In the genomic region with DNA sequence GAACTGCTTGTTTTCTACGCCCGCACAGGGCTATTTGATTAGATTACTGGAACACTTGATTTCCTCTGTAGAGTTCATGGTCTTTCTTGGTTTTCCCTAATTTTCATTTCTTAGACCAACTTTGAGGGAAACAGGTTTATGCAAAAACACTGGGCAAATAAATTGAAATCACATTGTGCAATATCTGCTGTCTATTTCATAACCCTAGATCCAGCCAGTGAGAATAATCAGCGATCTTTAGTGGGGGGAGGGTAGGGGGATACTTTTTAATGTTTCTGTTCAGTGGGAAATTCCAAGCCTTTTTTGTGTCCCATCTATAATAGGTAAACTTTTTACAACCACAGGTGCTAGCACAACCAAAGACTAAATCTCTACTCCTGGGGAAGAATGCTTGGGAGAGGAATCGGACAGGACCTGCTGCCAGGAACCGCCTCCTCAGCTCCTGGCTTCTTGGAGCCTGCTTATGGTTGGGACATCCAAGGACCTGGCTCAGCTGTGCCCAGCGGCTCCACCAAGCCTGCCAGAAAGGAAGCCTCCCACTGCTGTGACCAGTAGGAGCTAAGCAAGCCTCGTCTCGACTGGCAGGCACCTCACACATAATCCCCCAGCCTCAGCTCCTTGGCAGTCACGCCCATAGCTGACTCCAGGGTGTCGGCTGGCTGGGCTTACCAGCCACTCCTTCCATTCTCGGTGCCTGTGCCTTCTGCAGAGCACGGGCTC, we compare ENCODE assay signal across 10 mouse cellular contexts.
DNase-seq lines count a peak whose midpoint lies in the region; ATAC-seq and TF ChIP-seq lines count a peak whose summit lies in the region.
"Had no signal": no experiment of that assay in that cellular context is flagged by ENCODE, and none has a peak within 500 bp of the region (broad histone marks: within the 10 kb centered on the region; RNA-seq: fewer than 3 reads in every experiment).

No protein-coding gene starts in this region.

- TF ChIP-seq CTCF in intestine, postnatal 0 days (IDR thresholded peaks at IDR 0.05; ENCODE audit: low read depth): no peak

- no peaks in the 10 kb centered on the region for H3K27me3 ChIP-seq in intestine, postnatal 0 days (replicated peaks; ENCODE audit: control insufficient read depth, insufficient read depth, low read length)
- H3K27me3 ChIP-seq: embryonic facial prominence, embryonic 13.5 days had no signal

- DNase-seq in cerebellum, adult 8-10 months: peak; percentile 7
- no peak for DNase-seq in cerebellum, adult 11 months
- peak; percentile 33 for DNase-seq in testis, postnatal 10 days (ENCODE audit: low spot score)
- DNase-seq in testis, postnatal 14 days (ENCODE audit: low spot score): no peak
- peak; percentile 36 to 65 for DNase-seq in left cerebral cortex, postnatal 36 days (ENCODE audit: low spot score in 2 of 2)
- no peak for DNase-seq in B cell, adult 2 months

- no peak overlapping the region for H3K27ac ChIP-seq in intestine, postnatal 0 days (ENCODE audit: low read depth, low read length)
- H3K27ac ChIP-seq: embryonic facial prominence, embryonic 13.5 days; liver, embryonic 15.5 days had no signal

- H3K4me2 ChIP-seq in intestine, postnatal 0 days (replicated peaks; ENCODE audit: low read depth): no peak overlapping the region
- H3K4me2 ChIP-seq: embryonic facial prominence, embryonic 13.5 days; liver, embryonic 15.5 days had no signal

- no peak for ATAC-seq in intestine, postnatal 0 days
- ATAC-seq in megakaryocyte-erythroid progenitor cell, adult 5-6 weeks (replicated peaks; ENCODE audit: low FRiP score, low TSS enrichment, poor library complexity, severe bottlenecking): no peak

- no peak overlapping the region for H3K4me3 ChIP-seq in intestine, postnatal 0 days (ENCODE audit: low read depth, low read length)
- H3K4me3 ChIP-seq: embryonic facial prominence, embryonic 13.5 days; liver, embryonic 15.5 days had no signal

- no peaks in the 10 kb centered on the region; the same call in 1 of the 2 replicates for H3K4me1 ChIP-seq in intestine, postnatal 0 days (replicated peaks; ENCODE audit: control insufficient read depth, insufficient read depth, low read length)

- H3K36me3 ChIP-seq in intestine, postnatal 0 days (ENCODE audit: control insufficient read depth, insufficient read depth): no peaks in the 10 kb centered on the region
- H3K36me3 ChIP-seq: embryonic facial prominence, embryonic 13.5 days; liver, embryonic 15.5 days had no signal

- no peak overlapping the region for H3K9ac ChIP-seq in intestine, postnatal 0 days (ENCODE audit: low read depth, low read length)
- H3K9ac ChIP-seq: embryonic facial prominence, embryonic 13.5 days; liver, embryonic 15.5 days had no signal

- WGBS in intestine, postnatal 0 days: 51% methylated on average over 12 of the region's 12 CpGs

- no peaks in the 10 kb centered on the region for H3K9me3 ChIP-seq in intestine, postnatal 0 days (ENCODE audit: control insufficient read depth)
- H3K9me3 ChIP-seq: embryonic facial prominence, embryonic 13.5 days; liver, embryonic 15.5 days had no signal

- intact Hi-C loops in left cerebral cortex, postnatal 36 days (cut with DNase I): no loop called here

Comparison
In these comparisons a context has a peak if more than half of its experiments do, and no peak if none do; other contexts are left out.
1. DNase-seq: peak in cerebellum, adult 8-10 months (single experiment), testis, postnatal 10 days (single experiment) and left cerebral cortex, postnatal 36 days (2 of 2); none in cerebellum, adult 11 months (single experiment), testis, postnatal 14 days (single experiment) and B cell, adult 2 months (0 of 2).